Comparison of ENCODE assay signal across 9 mouse cellular contexts in the genomic region with DNA sequence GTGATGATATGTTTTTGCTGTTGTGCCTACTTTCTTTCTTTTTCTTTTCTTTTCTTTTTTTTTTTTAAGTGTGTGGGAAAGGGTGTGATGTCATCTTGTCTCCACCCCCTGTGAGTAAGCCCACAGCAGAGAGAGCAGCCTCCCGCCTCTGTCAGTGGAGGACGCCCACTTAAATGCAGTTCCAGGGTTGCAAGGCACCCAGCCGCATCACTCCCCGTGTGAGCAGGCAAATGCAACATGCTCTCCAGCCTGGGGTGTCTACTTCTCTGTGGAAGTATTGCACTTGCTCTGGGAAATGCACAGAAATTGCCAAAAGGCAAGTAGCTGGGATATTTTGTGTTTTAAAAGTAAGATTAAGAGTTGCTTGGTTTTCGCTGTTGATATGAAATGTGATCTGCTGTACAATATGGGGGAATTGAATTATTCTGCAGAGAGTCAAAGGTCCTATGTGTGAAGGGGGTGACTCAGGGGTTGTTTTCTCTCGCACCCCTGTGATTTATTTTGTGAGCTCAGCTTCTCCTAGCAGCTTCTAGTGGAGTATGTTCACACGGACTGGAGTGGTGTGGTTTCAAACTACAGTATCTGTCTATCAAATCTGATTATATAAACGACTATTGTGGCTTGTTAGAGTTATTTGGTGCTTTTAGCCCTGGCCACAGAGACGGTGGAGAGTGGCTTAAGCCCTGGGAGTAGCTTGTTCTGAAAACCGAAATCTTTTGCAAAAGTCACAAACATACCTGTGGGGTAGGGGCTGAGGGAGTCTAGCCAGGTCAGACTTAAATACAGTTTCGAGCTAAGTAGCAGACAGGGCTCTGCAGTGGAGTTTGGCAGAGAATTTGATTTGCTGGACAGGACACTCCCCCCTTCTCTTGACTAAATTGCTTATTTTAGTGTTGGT. TPM values are rescaled to one million over a fixed set of nuclear protein-coding genes. Genes with fewer than 3 reads are reported as not detected.
DNase-seq lines count a peak whose midpoint lies in the region; ATAC-seq and TF ChIP-seq lines count a peak whose summit lies in the region.
"Had no signal": no experiment of that assay in that cellular context is flagged by ENCODE, and none has a peak within 500 bp of the region (broad histone marks: within the 10 kb centered on the region; RNA-seq: fewer than 3 reads in every experiment).

A gene (plus strand): TSS at position 202 of the 898 bp plus-strand sequence.

- H3K9me3 ChIP-seq in kidney, embryonic 15.5 days (replicated peaks), result no peaks in the 10 kb centered on the region
- H3K9me3 ChIP-seq in forebrain, embryonic 16.5 days (ENCODE audit: control insufficient read depth, low read length), result no peaks in the 10 kb centered on the region
- H3K9me3 ChIP-seq: midbrain, embryonic 12.5 days had no signal

- CTCF ChIA-PET in Patski (lab: Charles Lee), result interaction anchor here (1.4 kb wide), 1 partner anchor 46 kb away, joined by 3 read pairs; no protein-coding TSS in a partner anchor

- H3K4me3 ChIP-seq in kidney, embryonic 15.5 days (replicated peaks), result peak within 1 kb of the TSS; percentile 40
- peak within 1 kb of the TSS; percentile 55 for H3K4me3 ChIP-seq in lung, adult 2 months (replicated peaks; ENCODE audit: extremely low read depth, low read depth, low read length)
- H3K4me3 ChIP-seq in forebrain, embryonic 16.5 days (replicated peaks; ENCODE audit: low read length), result no peak within 1 kb of the TSS
- H3K4me3 ChIP-seq: midbrain, embryonic 12.5 days had no signal

- no peaks in the 10 kb centered on the region for H3K27me3 ChIP-seq in Patski
- H3K27me3 ChIP-seq in kidney, embryonic 15.5 days, result no peaks in the 10 kb centered on the region
- no peaks in the 10 kb centered on the region for H3K27me3 ChIP-seq in forebrain, embryonic 16.5 days (replicated peaks; ENCODE audit: control insufficient read depth, insufficient read depth, low read length)
- H3K27me3 ChIP-seq: midbrain, embryonic 12.5 days had no signal

- peak; percentile 38 for ATAC-seq in Patski
- ATAC-seq in kidney, embryonic 15.5 days (replicated peaks; ENCODE audit: low FRiP score), result peak; percentile 91
- no peak for ATAC-seq in forebrain, embryonic 16.5 days

- in situ Hi-C loops in Patski (cut with MboI; ENCODE audit: low pct_unique_long_range_greater_than_20kb), result loop anchor here (25.0 kb wide), 1 partner anchor 166 kb away; no protein-coding TSS in a partner anchor

- H3K9ac ChIP-seq in kidney, embryonic 15.5 days, result no peak within 1 kb of the TSS; the same call in 1 of the 2 replicates
- no peak within 1 kb of the TSS for H3K9ac ChIP-seq in forebrain, embryonic 16.5 days (replicated peaks; ENCODE audit: low read depth, low read length)
- H3K9ac ChIP-seq: midbrain, embryonic 12.5 days had no signal

- H3K4me1 ChIP-seq in kidney, embryonic 15.5 days, result peaks cover 11% of the 10 kb centered on the region
- H3K4me1 ChIP-seq in lung, adult 2 months (ENCODE audit: control insufficient read depth, insufficient read depth, low read length), result no peaks in the 10 kb centered on the region
- no peaks in the 10 kb centered on the region for H3K4me1 ChIP-seq in forebrain, embryonic 16.5 days (replicated peaks; ENCODE audit: control insufficient read depth, insufficient read depth, low read length)
- H3K4me1 ChIP-seq: midbrain, embryonic 12.5 days had no signal

- DNase-seq in Patski (ENCODE audit: low read depth, low spot score), result no peak
- DNase-seq in adrenal gland, postnatal 4 days (ENCODE audit: low spot score in 2 of 2), result no peak
- DNase-seq in heart, adult 11 months, result peak; percentile 97
- no peak for DNase-seq in lung, adult 2 months
- peak; percentile 65 for DNase-seq in skeletal muscle tissue, adult 2 months (ENCODE audit: low read depth, low spot score)
- DNase-seq in thymus, postnatal 0 days (ENCODE audit: low spot score), result no peak

- 10% methylated on average over 11 of the region's 11 CpGs for WGBS in kidney, embryonic 15.5 days
- WGBS in lung, adult 2 months, result 23% methylated on average over 11 of the region's 11 CpGs
- WGBS in forebrain, embryonic 16.5 days, result 60% methylated on average over 11 of the region's 11 CpGs

- TF ChIP-seq CTCF in Patski (IDR thresholded peaks at IDR 0.05), result no peak
- TF ChIP-seq CTCF in lung, adult 2 months (IDR thresholded peaks at IDR 0.05; ENCODE audit: insufficient read depth, low read length), result no peak

- H3K36me3 ChIP-seq in kidney, embryonic 15.5 days, result no peaks in the 10 kb centered on the region
- H3K36me3 ChIP-seq in forebrain, embryonic 16.5 days (ENCODE audit: control insufficient read depth, insufficient read depth), result no peaks in the 10 kb centered on the region
- H3K36me3 ChIP-seq: midbrain, embryonic 12.5 days had no signal

- H3K4me2 ChIP-seq in kidney, embryonic 15.5 days, result peak within 1 kb of the TSS; percentile 62
- no peak within 1 kb of the TSS; the same call in 1 of the 2 replicates for H3K4me2 ChIP-seq in forebrain, embryonic 16.5 days (ENCODE audit: low read length)
- H3K4me2 ChIP-seq: midbrain, embryonic 12.5 days had no signal

- TF ChIP-seq POLR2A in lung, adult 2 months (IDR thresholded peaks at IDR 0.05; ENCODE audit: borderline replicate concordance, extremely low read depth, low read depth, low read length), result peak; percentile 87; the same call in 1 of the 2 replicates

- H3K27ac ChIP-seq in kidney, embryonic 15.5 days, result peak within 1 kb of the TSS; percentile 64; the same call in 1 of the 2 replicates
- no peak within 1 kb of the TSS for H3K27ac ChIP-seq in forebrain, embryonic 16.5 days (ENCODE audit: low read length)
- H3K27ac ChIP-seq: midbrain, embryonic 12.5 days had no signal

- POLR2A ChIA-PET in Patski (lab: Charles Lee), result no interaction called here

RNA-seq across cellular contexts. Expression of the gene that starts here (rescaled TPM):
- polyA plus RNA-seq in Patski (2021), result 21.2 TPM
- 10 to 100 TPM; 12.3 to 18.2 TPM for total RNA-seq in adrenal gland, postnatal 4 days (2021)
- polyA plus RNA-seq in kidney, embryonic 15.5 days (2015; fragmentation: Nextera tagmentation; extraction: Ambion mirVana), result 4.6 and 5.1 TPM in 2 replicates
- 13.8 and 22.5 TPM in 2 replicates for polyA plus RNA-seq in lung, adult 2 months (2012; rRNA removed)
- 0.14 and 0.53 TPM in 2 replicates for polyA plus RNA-seq in forebrain, embryonic 16.5 days (2015; fragmentation: Nextera tagmentation; extraction: Ambion mirVana)
- polyA plus RNA-seq in thymus, postnatal 0 days (2015; fragmentation: Nextera tagmentation; extraction: Ambion mirVana), result 2.2 and 2.3 TPM in 2 replicates

Comparison
In these comparisons a context has a peak if more than half of its experiments do, and no peak if none do; other contexts are left out.
1. DNase-seq: peak in heart, adult 11 months (single experiment) and skeletal muscle tissue, adult 2 months (single experiment); none in Patski (single experiment), adrenal gland, postnatal 4 days (0 of 2), lung, adult 2 months (single experiment) and thymus, postnatal 0 days (single experiment).